In genomic region chr1:181435414-181435813, GRCm38 (mm10) we compare ENCODE assay signal across 15 mouse cellular contexts.
"Had no signal": no experiment of that assay in that cellular context is flagged by ENCODE, and none has a peak within 500 bp of the region (broad histone marks: within the 10 kb centered on the region; RNA-seq: fewer than 3 reads in every experiment).

No protein-coding gene starts in this region.

- H3K27me3 ChIP-seq: limb, embryonic 15.5 days; midbrain, embryonic 12.5 days had no signal

- H3K36me3 ChIP-seq: limb, embryonic 15.5 days; liver, embryonic 12.5 days; midbrain, embryonic 12.5 days had no signal

- H3K9me3 ChIP-seq: limb, embryonic 15.5 days; liver, embryonic 12.5 days; midbrain, embryonic 12.5 days had no signal

- H3K4me2 ChIP-seq: limb, embryonic 15.5 days; liver, embryonic 12.5 days; lung, embryonic 14.5 days; midbrain, embryonic 12.5 days had no signal

- H3K27ac ChIP-seq: kidney, postnatal 0 days; limb, embryonic 15.5 days; liver, embryonic 12.5 days; midbrain, embryonic 12.5 days had no signal

- DNase-seq: kidney, adult 11 months; kidney, adult 9 months; kidney, postnatal 36 days; left cerebral cortex, postnatal 4 days; lung, embryonic 14.5 days; lung, postnatal 10 days; lung, postnatal 4 days; retina, postnatal 1 day; right cerebral cortex, postnatal 4 days; thymus, postnatal 4 days had no signal

- H3K4me1 ChIP-seq: liver, embryonic 12.5 days had no signal

- ATAC-seq: liver, embryonic 12.5 days had no signal

- H3K9ac ChIP-seq: limb, embryonic 15.5 days; liver, embryonic 12.5 days; lung, embryonic 14.5 days; midbrain, embryonic 12.5 days had no signal

- H3K4me3 ChIP-seq: limb, embryonic 15.5 days; liver, embryonic 12.5 days; midbrain, embryonic 12.5 days; myocyte had no signal
